Mouse (Mus musculus) limb, embryonic 13.5 days (tissue): Measurements from ENCODE around the gene Ddx11. TPM values are rescaled to one million over a fixed set of nuclear protein-coding genes. Genes with fewer than 3 reads are reported as not detected.

Experiments
- polyA plus RNA-seq: library from polyadenylated mRNA; unstranded; fragments of >200 nt; fragmentation: Nextera tagmentation; extraction: Ambion mirVana; gene quantifications from 2 replicates; pipeline ENCODE4 v1.2.1, GENCODE M21; 2015

Gene Ddx11
- polyA plus RNA-seq, 1 experiment from 2014 or later: 25.9 TPM

Other genes starting within 250 kb of the Ddx11 start
- gene Ralbp1, start 237.7 kb upstream of the Ddx11 start, polyA plus RNA-seq: 81.3 and 87.3 TPM in 2 replicates
- gene Twsg1, start 172.3 kb upstream of the Ddx11 start, polyA plus RNA-seq: 133 and 140 TPM in 2 replicates
- 33.4 and 35.0 TPM in 2 replicates for gene Ankrd12, start 46.4 kb upstream of the Ddx11 start, polyA plus RNA-seq
- gene Ndufv2, start 22.0 kb upstream of the Ddx11 start, polyA plus RNA-seq: 314 and 316 TPM in 2 replicates
- gene Washc1, start 12.0 kb upstream of the Ddx11 start, polyA plus RNA-seq: 43.0 and 44.2 TPM in 2 replicates